Mouse (Mus musculus): Measurements from ENCODE around the gene Tsc22d1. TPM values are rescaled to one million over a fixed set of nuclear protein-coding genes. Genes with fewer than 3 reads are reported as not detected.

Tsc22d1 gene
- polyA plus RNA-seq, 1 experiment from 2014 or later, result 552 TPM

- Histone ChIP-seq H3K9ac (ENCODE audit: low read length) (no peak overlapping the region), H3K27ac (ENCODE audit: low read depth) (peak overlapping the region; percentile 16; the same call in 1 of the 2 replicates), H3K27me3 (replicated peaks; ENCODE audit: control insufficient read depth, insufficient read depth, low read length) (no peaks in the 10 kb centered on the region), H3K4me3 (ENCODE audit: low read depth, low read length) (no peak overlapping the region), H3K4me1 (replicated peaks; ENCODE audit: control insufficient read depth, insufficient read depth, low read length) (peaks cover 26% of the 10 kb centered on the region), H3K36me3 (ENCODE audit: control insufficient read depth, insufficient read depth, low read length) (no peaks in the 10 kb centered on the region), H3K4me2 (ENCODE audit: low read length) (peak overlapping the region; percentile 36), H3K9me3 (ENCODE audit: control insufficient read depth, low read length) (no peaks in the 10 kb centered on the region)
- ATAC-seq (replicated peaks; ENCODE audit: low FRiP score, low TSS enrichment, low read depth), result peak; percentile 47; the same call in 1 of the 2 replicates
- no peak for DNase-seq (ENCODE audit: low spot score)
- WGBS, result 17% methylated on average over 10 of the region's 10 CpGs
Observed at GRCm38 (mm10) chr14:76533170-76533815, 118.5 kb downstream of the Tsc22d1 start.

- Histone ChIP-seq H3K36me3 (ENCODE audit: control insufficient read depth, insufficient read depth, low read length) (no peaks in the 10 kb centered on the region), H3K4me1 (replicated peaks; ENCODE audit: control insufficient read depth, insufficient read depth, low read length) (peaks cover 19% of the 10 kb centered on the region), H3K9me3 (ENCODE audit: control insufficient read depth, low read length) (no peaks in the 10 kb centered on the region), H3K27ac (ENCODE audit: low read depth) (no peak overlapping the region), H3K4me3 (ENCODE audit: low read depth, low read length) (no peak overlapping the region), H3K4me2 (ENCODE audit: low read length) (no peak overlapping the region), H3K9ac (ENCODE audit: low read length) (no peak overlapping the region), H3K27me3 (replicated peaks; ENCODE audit: control insufficient read depth, insufficient read depth, low read length) (no peaks in the 10 kb centered on the region)
- ATAC-seq (replicated peaks; ENCODE audit: low FRiP score, low TSS enrichment, low read depth), result no peak
- 61% methylated on average over 1 of the region's 1 CpGs for WGBS
- no peak for DNase-seq (ENCODE audit: low spot score)
Observed at GRCm38 (mm10) chr14:76535096-76535495, 120.3 kb downstream of the Tsc22d1 start.

GRCm38 (mm10) chr14:76536921-76537320 is 122.2 kb downstream of the Tsc22d1 start:
- 16% methylated on average over 6 of the region's 6 CpGs for WGBS
- Histone ChIP-seq H3K9ac (ENCODE audit: low read length) (no peak overlapping the region), H3K27ac (ENCODE audit: low read depth) (no peak overlapping the region), H3K4me2 (ENCODE audit: low read length) (no peak overlapping the region), H3K4me3 (ENCODE audit: low read depth, low read length) (no peak overlapping the region), H3K36me3 (ENCODE audit: control insufficient read depth, insufficient read depth, low read length) (no peaks in the 10 kb centered on the region), H3K4me1 (replicated peaks; ENCODE audit: control insufficient read depth, insufficient read depth, low read length) (peaks cover 19% of the 10 kb centered on the region), H3K9me3 (ENCODE audit: control insufficient read depth, low read length) (no peaks in the 10 kb centered on the region), H3K27me3 (replicated peaks; ENCODE audit: control insufficient read depth, insufficient read depth, low read length) (no peaks in the 10 kb centered on the region)
- ATAC-seq (replicated peaks; ENCODE audit: low FRiP score, low TSS enrichment, low read depth) (no peak), DNase-seq (ENCODE audit: low spot score) (no peak)

GRCm38 (mm10) chr14:76540005-76540670 is 125.4 kb downstream of the Tsc22d1 start:
- Histone ChIP-seq H3K27ac (ENCODE audit: low read depth) (no peak overlapping the region), H3K9ac (ENCODE audit: low read length) (no peak overlapping the region), H3K4me3 (ENCODE audit: low read depth, low read length) (no peak overlapping the region), H3K9me3 (ENCODE audit: control insufficient read depth, low read length) (no peaks in the 10 kb centered on the region), H3K4me1 (replicated peaks; ENCODE audit: control insufficient read depth, insufficient read depth, low read length) (peaks cover 6% of the 10 kb centered on the region; the same call in 1 of the 2 replicates), H3K27me3 (replicated peaks; ENCODE audit: control insufficient read depth, insufficient read depth, low read length) (no peaks in the 10 kb centered on the region), H3K4me2 (ENCODE audit: low read length) (no peak overlapping the region), H3K36me3 (ENCODE audit: control insufficient read depth, insufficient read depth, low read length) (no peaks in the 10 kb centered on the region)
- ATAC-seq (replicated peaks; ENCODE audit: low FRiP score, low TSS enrichment, low read depth), result no peak
- DNase-seq (ENCODE audit: low spot score), result no peak
- WGBS, result 92% methylated on average over 5 of the region's 5 CpGs

- Histone ChIP-seq H3K9ac (ENCODE audit: low read length) (no peak overlapping the region), H3K4me2 (ENCODE audit: low read length) (no peak overlapping the region), H3K27ac (ENCODE audit: low read depth) (no peak overlapping the region), H3K9me3 (ENCODE audit: control insufficient read depth, low read length) (no peaks in the 10 kb centered on the region), H3K27me3 (replicated peaks; ENCODE audit: control insufficient read depth, insufficient read depth, low read length) (no peaks in the 10 kb centered on the region), H3K36me3 (ENCODE audit: control insufficient read depth, insufficient read depth, low read length) (no peaks in the 10 kb centered on the region), H3K4me3 (ENCODE audit: low read depth, low read length) (no peak overlapping the region), H3K4me1 (replicated peaks; ENCODE audit: control insufficient read depth, insufficient read depth, low read length) (peaks cover 6% of the 10 kb centered on the region; the same call in 1 of the 2 replicates)
- DNase-seq (ENCODE audit: low spot score) (no peak), ATAC-seq (replicated peaks; ENCODE audit: low FRiP score, low TSS enrichment, low read depth) (no peak)
- 65% methylated on average over 2 of the region's 2 CpGs for WGBS
Observed at GRCm38 (mm10) chr14:76541341-76541740, 126.6 kb downstream of the Tsc22d1 start.

- DNase-seq (ENCODE audit: low spot score) (no peak), ATAC-seq (replicated peaks; ENCODE audit: low FRiP score, low TSS enrichment, low read depth) (no peak)
- Histone ChIP-seq H3K4me3 (ENCODE audit: low read depth, low read length) (no peak overlapping the region), H3K27ac (ENCODE audit: low read depth) (no peak overlapping the region), H3K4me1 (replicated peaks; ENCODE audit: control insufficient read depth, insufficient read depth, low read length) (no peaks in the 10 kb centered on the region), H3K27me3 (replicated peaks; ENCODE audit: control insufficient read depth, insufficient read depth, low read length) (no peaks in the 10 kb centered on the region), H3K4me2 (ENCODE audit: low read length) (no peak overlapping the region), H3K9me3 (ENCODE audit: control insufficient read depth, low read length) (no peaks in the 10 kb centered on the region), H3K9ac (ENCODE audit: low read length) (no peak overlapping the region), H3K36me3 (ENCODE audit: control insufficient read depth, insufficient read depth, low read length) (no peaks in the 10 kb centered on the region)
- 61% methylated on average over 6 of the region's 6 CpGs for WGBS
Observed at GRCm38 (mm10) chr14:76544136-76544535, 129.4 kb downstream of the Tsc22d1 start.

- DNase-seq (ENCODE audit: low spot score) (peak; percentile 63), ATAC-seq (replicated peaks; ENCODE audit: low FRiP score, low TSS enrichment, low read depth) (peak; percentile 50)
- peak overlapping the region; percentile 93 for H3K4me2 ChIP-seq (ENCODE audit: low read length)
- H3K9ac ChIP-seq (ENCODE audit: low read length), result peak overlapping the region; percentile 65
- 42% methylated on average over 18 of the region's 18 CpGs for WGBS
- H3K9me3 ChIP-seq (ENCODE audit: control insufficient read depth, low read length), result no peaks in the 10 kb centered on the region
- peak overlapping the region; percentile 64 for H3K4me3 ChIP-seq (ENCODE audit: low read depth, low read length)
- no peaks in the 10 kb centered on the region for H3K36me3 ChIP-seq (ENCODE audit: control insufficient read depth, insufficient read depth, low read length)
- H3K4me1 ChIP-seq (replicated peaks; ENCODE audit: control insufficient read depth, insufficient read depth, low read length), result peaks cover 12% of the 10 kb centered on the region; the same call in 1 of the 2 replicates
- H3K27ac ChIP-seq (ENCODE audit: low read depth), result peak overlapping the region; percentile 72
- H3K27me3 ChIP-seq (replicated peaks; ENCODE audit: control insufficient read depth, insufficient read depth, low read length), result no peaks in the 10 kb centered on the region
Observed at GRCm38 (mm10) chr14:76555263-76556030, 140.7 kb downstream of the Tsc22d1 start.

GRCm38 (mm10) chr14:76556031-76556851 is 141.5 kb downstream of the Tsc22d1 start:
- no peaks in the 10 kb centered on the region for H3K9me3 ChIP-seq (ENCODE audit: control insufficient read depth, low read length)
- peaks cover 12% of the 10 kb centered on the region; the same call in 1 of the 2 replicates for H3K4me1 ChIP-seq (replicated peaks; ENCODE audit: control insufficient read depth, insufficient read depth, low read length)
- peak overlapping the region; percentile 93 for H3K4me2 ChIP-seq (ENCODE audit: low read length)
- peak; percentile 79 for ATAC-seq (replicated peaks; ENCODE audit: low FRiP score, low TSS enrichment, low read depth)
- no peaks in the 10 kb centered on the region for H3K27me3 ChIP-seq (replicated peaks; ENCODE audit: control insufficient read depth, insufficient read depth, low read length)
- H3K36me3 ChIP-seq (ENCODE audit: control insufficient read depth, insufficient read depth, low read length), result no peaks in the 10 kb centered on the region
- H3K27ac ChIP-seq (ENCODE audit: low read depth), result peak overlapping the region; percentile 72
- under 1% methylated on average over 60 of the region's 67 CpGs for WGBS
- peak overlapping the region; percentile 65 for H3K9ac ChIP-seq (ENCODE audit: low read length)
- H3K4me3 ChIP-seq (ENCODE audit: low read depth, low read length), result peak overlapping the region; percentile 64
- DNase-seq (ENCODE audit: low spot score), result peak; percentile 85
